Mouse (Mus musculus) intestine, embryonic 14.5 days (tissue): ENCODE results near the gene Musk. TPM values are rescaled to one million over a fixed set of nuclear protein-coding genes. Genes with fewer than 3 reads are reported as not detected.
A peak's percentile ranks its signal among the peaks of the same experiment; 100 is the strongest.
"Not testable (repeated sequence)": the region's sequence is repeated elsewhere in the genome, so short reads cannot be mapped to it uniquely, and the experiment has no call there.

ENCODE experiments used
- ATAC-seq: fragments of 200-750 bp; cut with Nextera tagmentation; replicated peaks from 2 replicates; pipeline ENCODE4 v1.8.0; 2017; ENCODE audit warnings: low read depth, moderate number of reproducible peaks, moderate TSS enrichment, moderate library complexity; ENCODE audit not compliant: low FRiP score, low TSS enrichment
- DNase-seq: peaks from one replicate; pipeline ENCODE4 v3.0.0-alpha.2; 2018; ENCODE audit warnings: low spot score
- H3K27ac ChIP-seq: fragments of 300-500 bp; sonication (generic); 2 replicates; pipeline ENCODE4 v1.5.1; 2014; ENCODE audit warnings: low read depth, mild to moderate bottlenecking, control low read depth
- H3K27me3 ChIP-seq: fragments of 300-500 bp; sonication (generic); replicated peaks from 2 replicates; pipeline ENCODE4 v1.6.1; 2014; ENCODE audit warnings: low read length, control low read depth; ENCODE audit not compliant: control insufficient read depth, insufficient read depth
- H3K36me3 ChIP-seq: fragments of 300-500 bp; sonication (generic); 2 replicates; pipeline ENCODE4 v1.6.1; 2014; ENCODE audit warnings: low read length, control low read depth; ENCODE audit not compliant: control insufficient read depth, insufficient read depth
- H3K4me1 ChIP-seq: fragments of 300-500 bp; sonication (generic); replicated peaks from 2 replicates; pipeline ENCODE4 v1.6.1; 2014; ENCODE audit warnings: low read length, control low read depth, mixed read lengths; ENCODE audit not compliant: control insufficient read depth, insufficient read depth
- H3K4me2 ChIP-seq: fragments of 300-500 bp; sonication (generic); 2 replicates; pipeline ENCODE4 v1.6.1; 2014; ENCODE audit warnings: low read length
- H3K4me3 ChIP-seq: fragments of 300-500 bp; sonication (generic); 2 replicates; pipeline ENCODE4 v1.5.1; 2014; ENCODE audit warnings: low read depth, low read length, control low read depth, mixed read lengths
- H3K9ac ChIP-seq: fragments of 300-500 bp; sonication (generic); 2 replicates; pipeline ENCODE4 v1.6.1; 2014; ENCODE audit warnings: mild to moderate bottlenecking, low read length
- H3K9me3 ChIP-seq: fragments of 300-500 bp; sonication (generic); 2 replicates; pipeline ENCODE4 v1.6.1; 2016; ENCODE audit warnings: low read length, control low read depth; ENCODE audit not compliant: control insufficient read depth
- WGBS: fragments of 180-500 bp; shearing (Covaris S2); extraction: QIAGEN DNeasy Blood & Tissue Kit; methylation state at CpG from one replicate; pipeline ENCODE4 v1.1.7; 2014; 5-methylcytosine and 5-hydroxymethylcytosine counted together
- polyA plus RNA-seq: library from polyadenylated mRNA; unstranded; fragments of >200 nt; fragmentation: Nextera tagmentation; extraction: Ambion mirVana; gene quantifications from 2 replicates; pipeline ENCODE4 v1.2.1, GENCODE M21; 2014

Gene Musk
- polyA plus RNA-seq, result 0.09 and 0.20 TPM in 2 replicates

GRCm38 (mm10) chr4:58285687-58286086, at the start of gene Musk:
Gene Musk (plus strand): TSS chr4:58285960.
- ATAC-seq, result no peak
- no peak within 1 kb of the TSS for H3K9ac ChIP-seq
- H3K9me3 ChIP-seq, result no peaks in the 10 kb centered on the region
- H3K27ac ChIP-seq, result no peak within 1 kb of the TSS
- H3K27me3 ChIP-seq, result no peaks in the 10 kb centered on the region
- DNase-seq, result no peak
- 63% methylated on average over 11 of the region's 11 CpGs for WGBS
- no peak within 1 kb of the TSS for H3K4me3 ChIP-seq
- no peak within 1 kb of the TSS for H3K4me2 ChIP-seq
- peaks cover 5% of the 10 kb centered on the region; the same call in 1 of the 2 replicates for H3K4me1 ChIP-seq
- H3K36me3 ChIP-seq, result no peaks in the 10 kb centered on the region

GRCm38 (mm10) chr4:58240416-58240815, 45.3 kb upstream of the Musk start:
- Histone ChIP-seq H3K9me3 (no peaks in the 10 kb centered on the region), H3K9ac (no peak overlapping the region), H3K4me2 (no peak overlapping the region), H3K27me3 (no peaks in the 10 kb centered on the region), H3K27ac (no peak overlapping the region), H3K4me3 (no peak overlapping the region), H3K36me3 (no peaks in the 10 kb centered on the region), H3K4me1 (no peaks in the 10 kb centered on the region)
- DNase-seq, result no peak
- ATAC-seq, result no peak
- WGBS, result 75% methylated on average over 7 of the region's 7 CpGs

GRCm38 (mm10) chr4:58245544-58245943, 40.2 kb upstream of the Musk start:
- 56% methylated on average over 1 of the region's 1 CpGs for WGBS
- Histone ChIP-seq H3K4me1 (no peaks in the 10 kb centered on the region), H3K4me3 (no peak overlapping the region), H3K36me3 (no peaks in the 10 kb centered on the region), H3K9ac (no peak overlapping the region), H3K4me2 (no peak overlapping the region), H3K27me3 (no peaks in the 10 kb centered on the region), H3K9me3 (no peaks in the 10 kb centered on the region), H3K27ac (peak overlapping the region; percentile 30)
- DNase-seq (no peak), ATAC-seq (no peak)

- DNase-seq, result no peak
- H3K27ac ChIP-seq, result no peak overlapping the region
- H3K4me2 ChIP-seq, result no peak overlapping the region
- no peaks in the 10 kb centered on the region for H3K27me3 ChIP-seq
- H3K9ac ChIP-seq, result no peak overlapping the region
- no peaks in the 10 kb centered on the region for H3K36me3 ChIP-seq
- ATAC-seq, result no peak
- no peak overlapping the region for H3K4me3 ChIP-seq
- H3K4me1 ChIP-seq, result no peaks in the 10 kb centered on the region
- 92% methylated on average over 3 of the region's 3 CpGs for WGBS
- no peaks in the 10 kb centered on the region for H3K9me3 ChIP-seq
Measured at GRCm38 (mm10) chr4:58252381-58252780, 33.4 kb upstream of the Musk start.

GRCm38 (mm10) chr4:58253410-58253809, 32.4 kb upstream of the Musk start:
- no peaks in the 10 kb centered on the region for H3K4me1 ChIP-seq
- no peak overlapping the region for H3K27ac ChIP-seq
- H3K27me3 ChIP-seq, result no peaks in the 10 kb centered on the region
- no peaks in the 10 kb centered on the region for H3K36me3 ChIP-seq
- no peak overlapping the region for H3K4me3 ChIP-seq
- 31% methylated on average over 5 of the region's 5 CpGs for WGBS
- no peak overlapping the region for H3K9ac ChIP-seq
- H3K4me2 ChIP-seq, result no peak overlapping the region
- ATAC-seq (no peak), DNase-seq (no peak)
- no peaks in the 10 kb centered on the region for H3K9me3 ChIP-seq

- not testable (repeated sequence) for ATAC-seq, H3K27ac ChIP-seq, H3K4me2 ChIP-seq, H3K4me3 ChIP-seq, H3K36me3 ChIP-seq, H3K4me1 ChIP-seq, H3K9me3 ChIP-seq, H3K27me3 ChIP-seq, H3K9ac ChIP-seq, DNase-seq
- WGBS, result 93% methylated on average over 21 of the region's 21 CpGs
Measured at GRCm38 (mm10) chr4:58260767-58261166, 25.0 kb upstream of the Musk start.

GRCm38 (mm10) chr4:58266294-58266693, 19.5 kb upstream of the Musk start:
- no peak overlapping the region for H3K27ac ChIP-seq
- no peaks in the 10 kb centered on the region for H3K9me3 ChIP-seq
- no peaks in the 10 kb centered on the region for H3K36me3 ChIP-seq
- ATAC-seq, result no peak
- DNase-seq, result peak; percentile 79
- 0 out of 2 replicates have a peak, but pooled peaks cover 9% of the 10 kb centered on the region for H3K4me1 ChIP-seq
- no peak overlapping the region for H3K9ac ChIP-seq
- 47% methylated on average over 7 of the region's 7 CpGs for WGBS
- H3K4me2 ChIP-seq, result no peak overlapping the region
- H3K4me3 ChIP-seq, result no peak overlapping the region
- no peaks in the 10 kb centered on the region for H3K27me3 ChIP-seq

- Histone ChIP-seq H3K4me2 (no peak overlapping the region), H3K4me3 (no peak overlapping the region), H3K9ac (no peak overlapping the region), H3K36me3 (no peaks in the 10 kb centered on the region), H3K4me1 (peaks cover 17% of the 10 kb centered on the region), H3K9me3 (no peaks in the 10 kb centered on the region), H3K27me3 (no peaks in the 10 kb centered on the region), H3K27ac (no peak overlapping the region)
- ATAC-seq (no peak), DNase-seq (peak; percentile 43)
- WGBS, result 32% methylated on average over 4 of the region's 4 CpGs
Measured at GRCm38 (mm10) chr4:58268897-58269542, 16.7 kb upstream of the Musk start.

GRCm38 (mm10) chr4:58269961-58270360, 15.8 kb upstream of the Musk start:
- H3K27me3 ChIP-seq, result no peaks in the 10 kb centered on the region
- DNase-seq (peak; percentile 24), ATAC-seq (no peak)
- peaks cover 17% of the 10 kb centered on the region for H3K4me1 ChIP-seq
- no peak overlapping the region for H3K4me2 ChIP-seq
- 94% methylated on average over 2 of the region's 2 CpGs for WGBS
- H3K9me3 ChIP-seq, result no peaks in the 10 kb centered on the region
- no peak overlapping the region for H3K27ac ChIP-seq
- no peaks in the 10 kb centered on the region for H3K36me3 ChIP-seq
- no peak overlapping the region for H3K4me3 ChIP-seq
- no peak overlapping the region for H3K9ac ChIP-seq
